Mouse (Mus musculus) forebrain, embryonic 14.5 days (tissue): Measurements from ENCODE around the gene Rbm14. TPM values are rescaled to one million over a fixed set of nuclear protein-coding genes. Genes with fewer than 3 reads are reported as not detected.

Experiments
- ATAC-seq: fragments of 200-750 bp; cut with Nextera tagmentation; 2 replicates; pipeline ENCODE4 v1.8.0; 2017; ENCODE audit warnings: mild to moderate bottlenecking, moderate library complexity
- DNase-seq: peaks from one replicate; pipeline ENCODE4 v3.0.0-alpha.2; 2015; ENCODE audit warnings: low spot score
- H3K27ac ChIP-seq: fragments of 300-500 bp; sonication (generic); 2 replicates; pipeline ENCODE4 v1.5.1; 2014; ENCODE audit warnings: low read depth, mild to moderate bottlenecking, control low read depth, low read length, moderate library complexity
- H3K27me3 ChIP-seq: fragments of 300-500 bp; sonication (generic); replicated peaks from 2 replicates; pipeline ENCODE4 v1.6.1; 2014; ENCODE audit warnings: low read length, control low read depth, mixed read lengths; ENCODE audit not compliant: control insufficient read depth, insufficient read depth
- H3K36me3 ChIP-seq: fragments of 300-500 bp; sonication (generic); 2 replicates; pipeline ENCODE4 v1.6.1; 2014; ENCODE audit warnings: low read length, control low read depth; ENCODE audit not compliant: control insufficient read depth, insufficient read depth
- H3K4me1 ChIP-seq: fragments of 300-500 bp; sonication (generic); 2 replicates; pipeline ENCODE4 v1.6.1; 2014; ENCODE audit warnings: antibody characterized with exemption, low read length, control low read depth; ENCODE audit not compliant: control insufficient read depth, insufficient read depth
- H3K4me2 ChIP-seq: fragments of 300-500 bp; sonication (generic); 2 replicates; pipeline ENCODE4 v1.6.1; 2014; ENCODE audit warnings: mild to moderate bottlenecking, control low read depth, low read length
- H3K4me3 ChIP-seq: fragments of 300-500 bp; sonication (generic); 2 replicates; pipeline ENCODE4 v1.5.1; 2014; ENCODE audit warnings: low read depth, low read length, control low read depth
- H3K9ac ChIP-seq: fragments of 300-500 bp; sonication (generic); 2 replicates; pipeline ENCODE4 v1.6.1; 2014; ENCODE audit warnings: mild to moderate bottlenecking, low read length, control low read depth, moderate library complexity
- H3K9me3 ChIP-seq: fragments of 300-500 bp; sonication (generic); replicated peaks from 2 replicates; pipeline ENCODE4 v1.6.1; 2016; ENCODE audit warnings: low read length, control low read depth, mixed read lengths; ENCODE audit not compliant: control insufficient read depth
- WGBS: fragments of 180-500 bp; shearing (Covaris S2); extraction: QIAGEN DNeasy Blood & Tissue Kit; methylation state at CpG from one replicate; pipeline ENCODE4 v1.1.7; 2014; 5-methylcytosine and 5-hydroxymethylcytosine counted together
- polyA plus RNA-seq: library from polyadenylated mRNA; unstranded; fragments of >200 nt; fragmentation: Nextera tagmentation; extraction: Ambion mirVana; gene quantifications from 2 replicates; pipeline ENCODE4 v1.2.1, GENCODE M21; 2014

Gene Rbm14
- polyA plus RNA-seq, 1 experiment from 2014 or later: 69.1 TPM

DNA sequence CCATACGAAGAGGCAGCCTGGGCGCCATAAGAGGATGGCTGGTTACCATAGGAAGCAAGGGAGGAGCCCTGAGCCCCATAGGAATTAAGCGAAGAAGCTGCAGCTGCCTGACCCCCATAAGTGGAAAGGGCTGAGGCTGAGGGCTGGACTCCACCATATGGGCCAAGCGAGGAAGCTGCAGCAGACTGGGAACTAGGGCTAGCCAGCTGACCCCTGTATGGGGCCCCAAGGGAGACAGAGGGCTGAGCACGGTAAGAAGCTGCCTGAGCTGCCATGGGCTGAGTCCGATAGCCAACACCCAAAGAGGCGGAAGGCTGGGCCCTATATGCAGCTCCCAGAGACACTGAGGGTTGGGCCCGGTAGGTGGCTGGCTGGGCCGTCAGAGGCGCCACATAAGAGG lies 8.2 kb downstream of the Rbm14 start:
- WGBS: 83% methylated on average over 10 of the region's 10 CpGs
- H3K9ac ChIP-seq: no peak overlapping the region
- no peaks in the 10 kb centered on the region for H3K9me3 ChIP-seq
- no peak overlapping the region for H3K4me3 ChIP-seq
- no peaks in the 10 kb centered on the region for H3K27me3 ChIP-seq
- DNase-seq (no peak), ATAC-seq (no peak)
- no peak overlapping the region for H3K27ac ChIP-seq
- H3K36me3 ChIP-seq: peaks cover 53% of the 10 kb centered on the region
- H3K4me1 ChIP-seq: peaks cover under 1% of the 10 kb centered on the region; the same call in 1 of the 2 replicates
- no peak overlapping the region for H3K4me2 ChIP-seq

DNA sequence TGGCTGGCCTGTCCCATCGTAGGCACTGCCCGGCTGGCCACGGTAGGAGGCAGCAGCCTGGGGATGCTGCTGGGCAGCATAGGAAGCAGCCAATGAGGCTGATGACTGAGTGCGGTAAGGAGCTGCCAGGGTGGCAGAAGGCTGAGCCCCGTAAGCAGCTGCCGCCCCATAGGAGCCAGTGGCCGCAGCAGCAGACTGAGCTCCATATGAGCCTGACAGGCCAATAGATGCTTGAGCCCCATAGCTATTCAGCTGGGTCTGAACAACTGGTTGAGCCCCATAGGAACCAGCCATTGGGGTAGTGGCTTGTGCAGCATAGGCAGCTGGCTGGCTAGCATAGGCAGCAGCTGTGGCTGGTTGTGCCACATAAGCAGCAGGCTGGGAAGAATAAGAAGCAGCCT lies 8.7 kb downstream of the Rbm14 start:
- Histone ChIP-seq H3K4me1 (no peaks in the 10 kb centered on the region), H3K36me3 (peaks cover 57% of the 10 kb centered on the region), H3K27ac (no peak overlapping the region), H3K9ac (no peak overlapping the region), H3K27me3 (no peaks in the 10 kb centered on the region), H3K9me3 (no peaks in the 10 kb centered on the region), H3K4me2 (no peak overlapping the region), H3K4me3 (no peak overlapping the region)
- 93% methylated on average over 7 of the region's 7 CpGs for WGBS
- ATAC-seq (no peak), DNase-seq (no peak)

DNA sequence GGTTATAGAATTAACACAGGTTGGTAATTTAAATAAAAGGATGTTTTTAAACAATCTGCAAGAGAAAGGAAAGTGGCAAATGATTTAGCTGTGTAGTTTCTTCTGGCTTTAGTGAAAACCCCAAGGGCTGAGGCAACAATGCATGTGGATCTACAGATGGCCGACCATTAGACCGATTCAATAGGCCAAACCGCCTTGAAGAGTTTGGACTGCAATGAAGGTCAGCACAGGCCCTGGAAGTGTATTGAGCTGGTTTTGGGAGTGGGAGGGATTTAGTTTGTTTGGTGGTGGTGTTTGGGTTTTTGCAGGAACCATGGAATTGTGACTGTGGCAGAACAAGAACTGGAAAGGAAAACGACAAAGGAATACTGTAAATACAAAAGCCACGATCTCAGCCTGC lies 12.4 kb downstream of the Rbm14 start:
- no peak overlapping the region for H3K27ac ChIP-seq
- H3K9me3 ChIP-seq: no peaks in the 10 kb centered on the region
- no peak for ATAC-seq
- H3K27me3 ChIP-seq: no peaks in the 10 kb centered on the region
- no peak overlapping the region for H3K9ac ChIP-seq
- WGBS: 92% methylated on average over 5 of the region's 5 CpGs
- DNase-seq: no peak
- H3K4me2 ChIP-seq: no peak overlapping the region
- peaks cover 59% of the 10 kb centered on the region for H3K36me3 ChIP-seq
- H3K4me3 ChIP-seq: no peak overlapping the region
- peaks cover 4% of the 10 kb centered on the region for H3K4me1 ChIP-seq

DNA sequence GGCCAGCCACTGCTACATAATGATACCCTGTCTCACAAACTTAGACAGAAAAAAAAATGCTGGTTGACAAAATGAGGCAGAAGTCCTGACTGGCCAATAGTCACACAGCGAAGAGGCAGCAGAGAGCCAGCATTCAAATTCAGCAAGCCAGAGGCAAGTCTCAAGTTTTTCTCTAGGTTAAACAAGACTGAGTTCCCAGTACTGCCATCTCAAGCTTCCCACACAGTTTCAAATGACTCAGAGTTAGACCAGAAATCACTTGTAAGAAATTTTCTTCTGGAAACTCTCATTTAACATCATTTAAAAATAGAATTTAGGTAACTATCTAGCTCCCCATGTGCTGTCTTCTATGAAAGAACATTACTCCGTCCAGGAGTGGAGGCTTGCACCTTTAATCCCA lies 13.6 kb downstream of the Rbm14 start:
- H3K9ac ChIP-seq: no peak overlapping the region
- no peaks in the 10 kb centered on the region for H3K9me3 ChIP-seq
- ATAC-seq: no peak
- no peaks in the 10 kb centered on the region for H3K27me3 ChIP-seq
- 97% methylated on average over 2 of the region's 2 CpGs for WGBS
- DNase-seq: no peak
- H3K4me1 ChIP-seq: peaks cover 6% of the 10 kb centered on the region
- no peak overlapping the region for H3K4me3 ChIP-seq
- H3K27ac ChIP-seq: no peak overlapping the region
- no peak overlapping the region for H3K4me2 ChIP-seq
- H3K36me3 ChIP-seq: peaks cover 48% of the 10 kb centered on the region

DNA sequence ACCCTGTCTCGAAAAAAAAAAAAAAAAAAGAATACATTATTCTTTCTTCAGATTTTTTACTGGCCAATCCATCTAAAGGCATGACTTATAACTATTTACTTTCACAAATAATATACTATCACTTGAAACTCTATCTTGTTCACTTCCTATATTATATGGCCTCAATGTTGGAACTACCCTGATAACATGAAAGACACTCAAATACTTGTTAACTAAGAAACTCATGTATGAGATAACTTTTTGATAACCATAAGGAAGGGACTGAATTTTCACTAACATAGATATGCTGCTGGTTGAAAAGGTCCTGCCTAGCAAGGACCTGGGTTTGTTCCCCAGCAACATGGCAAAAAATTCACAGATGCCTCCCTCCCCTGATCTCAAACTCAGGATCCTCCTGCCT lies 15.5 kb downstream of the Rbm14 start:
- H3K9ac ChIP-seq: no peak overlapping the region
- no peaks in the 10 kb centered on the region for H3K9me3 ChIP-seq
- no peaks in the 10 kb centered on the region for H3K27me3 ChIP-seq
- ATAC-seq (no peak), DNase-seq (no peak)
- H3K36me3 ChIP-seq: peaks cover 40% of the 10 kb centered on the region
- peaks cover 18% of the 10 kb centered on the region for H3K4me1 ChIP-seq
- H3K4me2 ChIP-seq: no peak overlapping the region
- no peak overlapping the region for H3K27ac ChIP-seq
- 81% methylated on average over 1 of the region's 1 CpGs for WGBS
- no peak overlapping the region for H3K4me3 ChIP-seq

DNA sequence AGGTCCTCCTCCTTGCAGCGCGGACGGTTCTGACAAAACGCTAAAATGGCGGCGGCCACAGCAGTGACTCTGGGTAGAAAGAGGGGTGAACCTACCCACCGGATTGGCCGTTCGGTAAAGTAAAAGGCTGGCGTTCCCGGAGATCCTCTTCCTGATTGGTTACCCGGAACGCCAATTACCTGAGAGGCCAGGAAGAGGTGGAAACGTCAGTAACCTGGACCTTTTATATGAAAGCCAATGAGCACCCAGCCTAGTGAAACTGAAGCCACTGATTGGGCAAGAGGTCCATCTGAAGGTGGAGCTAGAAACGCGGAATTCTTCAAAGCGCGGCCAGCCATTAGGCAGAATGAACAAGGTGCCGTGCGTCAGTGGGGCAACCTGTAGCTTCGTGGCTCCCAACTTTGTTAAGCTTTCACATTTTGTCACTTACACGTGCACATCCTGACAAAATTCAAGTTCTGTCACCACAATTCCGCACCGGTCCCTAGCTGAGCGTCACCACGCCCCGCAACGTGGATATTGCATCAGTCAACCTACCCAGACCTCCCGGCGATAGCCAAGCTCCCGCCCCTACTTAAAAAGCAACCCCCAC lies 17.5 kb downstream of the Rbm14 start, which contains the start of gene Rbm4:
TSS of gene Rbm4 (minus strand) at position 71 of the 592 bp plus-strand sequence.
- Histone ChIP-seq H3K27ac (peak within 1 kb of the TSS; percentile 75), H3K27me3 (no peaks in the 10 kb centered on the region), H3K9ac (peak within 1 kb of the TSS; percentile 77), H3K4me3 (peak within 1 kb of the TSS; percentile 78), H3K9me3 (no peaks in the 10 kb centered on the region), H3K4me1 (peaks cover 34% of the 10 kb centered on the region), H3K36me3 (peaks cover 36% of the 10 kb centered on the region), H3K4me2 (peak within 1 kb of the TSS; percentile 84)
- ATAC-seq (peak; percentile 99), DNase-seq (peak; percentile 100)
- WGBS: under 1% methylated on average over 31 of the region's 31 CpGs

DNA sequence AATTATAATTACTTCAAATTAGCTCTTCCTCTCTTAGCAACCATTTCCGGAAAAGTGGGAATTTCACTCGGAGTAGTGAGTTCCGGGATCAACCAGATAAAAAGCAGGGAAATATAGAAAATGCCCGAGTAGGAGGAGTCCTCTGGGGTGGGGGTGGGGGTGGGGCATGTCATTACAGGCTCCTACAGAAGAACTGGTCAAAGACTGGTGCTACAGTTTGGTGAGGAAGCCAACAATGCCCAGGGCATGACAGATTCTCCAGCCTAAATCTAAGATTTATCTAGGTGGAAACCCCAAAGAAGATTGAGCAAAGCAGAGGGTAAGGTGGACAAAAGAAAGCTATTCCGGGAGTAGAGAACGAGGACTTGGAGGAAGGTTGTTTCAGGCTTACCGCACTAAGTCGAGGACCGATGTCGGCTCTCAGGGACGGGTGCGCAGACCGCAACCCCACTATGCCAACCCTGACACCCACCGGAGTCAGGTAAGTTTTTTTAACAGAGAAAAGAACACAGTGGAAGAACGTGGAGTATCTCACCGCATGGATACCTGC lies 18.1 kb downstream of the Rbm14 start:
- Histone ChIP-seq H3K4me2 (peak overlapping the region; percentile 84), H3K4me1 (peaks cover 35% of the 10 kb centered on the region), H3K9ac (peak overlapping the region; percentile 77), H3K27ac (peak overlapping the region; percentile 75), H3K9me3 (no peaks in the 10 kb centered on the region), H3K36me3 (peaks cover 38% of the 10 kb centered on the region), H3K27me3 (no peaks in the 10 kb centered on the region), H3K4me3 (peak overlapping the region; percentile 78)
- ATAC-seq: peak; percentile 56
- WGBS: 1% methylated on average over 16 of the region's 16 CpGs
- DNase-seq: no peak

DNA sequence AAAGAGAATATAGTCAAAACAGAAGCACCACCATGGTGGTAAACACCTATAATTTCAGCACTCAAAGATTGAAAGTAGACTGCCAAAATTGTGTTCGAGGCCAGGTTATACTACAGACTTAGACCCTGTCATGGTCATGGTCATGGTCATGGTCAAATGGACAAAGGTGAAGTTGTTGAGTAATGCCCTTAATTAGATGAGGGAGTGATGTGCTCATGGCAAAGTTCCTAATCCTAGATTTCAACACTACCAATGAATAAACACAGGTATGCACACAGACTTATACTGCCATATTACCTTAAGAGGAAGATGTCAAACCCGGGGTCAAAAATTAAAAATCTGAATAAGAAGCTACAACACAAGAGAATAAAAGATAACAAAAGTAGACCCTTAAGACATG lies 25.1 kb downstream of the Rbm14 start:
- H3K9ac ChIP-seq: no peak overlapping the region
- ATAC-seq (no peak), DNase-seq (no peak)
- H3K4me1 ChIP-seq: peaks cover 24% of the 10 kb centered on the region
- 94% methylated on average over 2 of the region's 2 CpGs for WGBS
- H3K4me3 ChIP-seq: no peak overlapping the region
- H3K9me3 ChIP-seq: no peaks in the 10 kb centered on the region
- H3K27ac ChIP-seq: no peak overlapping the region
- no peaks in the 10 kb centered on the region for H3K27me3 ChIP-seq
- no peak overlapping the region for H3K4me2 ChIP-seq
- H3K36me3 ChIP-seq: peaks cover 92% of the 10 kb centered on the region

DNA sequence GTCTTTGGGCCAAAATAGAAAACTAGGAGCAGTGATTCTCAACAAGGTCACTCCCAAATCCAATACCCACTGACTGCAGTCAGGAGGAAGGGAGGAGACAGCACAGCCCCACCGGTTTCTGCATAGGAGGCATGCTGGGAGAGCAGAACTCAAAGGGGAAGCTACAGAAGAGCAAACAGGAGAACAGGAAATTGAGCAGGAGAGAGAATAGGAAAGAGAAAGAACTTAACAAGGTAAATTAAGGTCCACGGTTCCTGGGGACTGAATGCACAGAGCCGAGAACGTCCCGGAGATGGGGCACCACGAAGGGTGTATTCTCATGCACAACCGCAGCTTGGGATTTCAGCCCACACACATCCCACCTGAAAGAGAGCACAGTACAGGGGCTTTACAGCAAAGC lies 26.2 kb downstream of the Rbm14 start:
- Histone ChIP-seq H3K9me3 (no peaks in the 10 kb centered on the region), H3K9ac (no peak overlapping the region), H3K4me3 (no peak overlapping the region), H3K4me1 (peaks cover 12% of the 10 kb centered on the region), H3K27ac (no peak overlapping the region), H3K27me3 (no peaks in the 10 kb centered on the region), H3K4me2 (no peak overlapping the region), H3K36me3 (peaks cover 88% of the 10 kb centered on the region)
- 93% methylated on average over 7 of the region's 7 CpGs for WGBS
- ATAC-seq (no peak), DNase-seq (no peak)
